Mouse (Mus musculus) C2C12 (cell line): ENCODE measurements around the gene Fbxw9.

Experiments used
- CTCF ChIP-seq: IDR thresholded peaks from one replicate; pipeline ENCODE4 v1.5.1; 2011; ENCODE audit not compliant: control insufficient read depth, insufficient read depth, insufficient read length
- FOSL1 ChIP-seq: IDR thresholded peaks from one replicate; pipeline ENCODE4 v1.8.0; 2011; ENCODE audit warnings: mild to moderate bottlenecking, low read length; ENCODE audit not compliant: poor library complexity, insufficient read depth, severe bottlenecking
- MAX ChIP-seq: IDR thresholded peaks from one replicate; pipeline ENCODE4 v1.6.1; 2011; ENCODE audit warnings: mild to moderate bottlenecking, control low read depth
- MYOG ChIP-seq: IDR thresholded peaks from one replicate; pipeline ENCODE4 v1.6.1; 2011; ENCODE audit not compliant: control insufficient read depth, insufficient read length; ENCODE audit errors: extremely low read depth

- TF ChIP-seq CTCF: no peak
- no peak for TF ChIP-seq FOSL1
- TF ChIP-seq MAX: no peak
- no peak for TF ChIP-seq MYOG
These were observed 24.0 kb upstream of the Fbxw9 start for GRCm38 (mm10) chr8:85035728-85036310.
